Mouse (Mus musculus): ENCODE results near the gene Isoc2b. TPM values are rescaled to one million over a fixed set of nuclear protein-coding genes. Genes with fewer than 3 reads are reported as not detected.
"Not testable (repeated sequence)": the region's sequence is repeated elsewhere in the genome, so short reads cannot be mapped to it uniquely, and the experiment has no call there.

Gene Isoc2b
- polyA plus RNA-seq, 1 experiment = 3.9 TPM

DNA sequence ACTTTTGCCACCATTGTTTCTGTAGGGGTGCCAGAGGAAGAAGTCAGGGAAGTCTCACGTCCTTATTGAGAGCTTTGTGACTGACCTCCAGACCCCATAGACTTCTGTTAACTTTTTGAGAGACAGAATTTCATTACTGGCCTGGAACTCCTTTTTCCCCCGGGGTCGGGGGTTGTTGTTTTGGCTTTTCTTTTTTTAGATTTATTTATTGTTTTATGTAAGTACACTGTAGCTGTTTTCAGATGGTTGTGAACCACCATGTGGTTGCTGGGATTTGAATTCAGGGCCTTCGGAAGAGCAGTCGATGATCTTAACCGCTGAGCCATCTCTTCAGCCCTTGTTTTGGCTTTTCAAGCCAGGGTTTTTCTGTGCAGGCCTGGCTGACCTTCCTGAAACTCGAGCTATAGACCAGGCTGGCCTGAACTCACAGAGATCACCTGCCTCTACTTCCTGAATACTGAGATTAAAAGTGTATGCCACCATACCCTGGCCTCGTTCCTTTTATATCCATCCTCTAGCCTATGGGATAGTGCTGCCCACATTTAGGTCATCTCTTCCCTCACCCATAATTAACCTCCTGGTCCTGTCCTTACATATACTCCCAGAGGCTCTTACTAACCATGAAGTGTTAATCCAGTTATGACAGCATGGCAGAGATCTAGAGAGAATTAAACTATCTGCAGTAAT is 56.8 kb downstream of the Isoc2b start:
- peak overlapping the region; percentile 84 for H3K4me3 ChIP-seq (replicated peaks; ENCODE audit: control insufficient read depth, low read depth, low read length)
- TF ChIP-seq CTCF (IDR thresholded peaks at IDR 0.05; ENCODE audit: control insufficient read depth, insufficient read depth, low read length) = no peak
- no peak for TF ChIP-seq POLR2A (IDR thresholded peaks at IDR 0.05; ENCODE audit: borderline replicate concordance, control insufficient read depth, low read depth, low read length)
- WGBS = 17% methylated on average over 8 of the region's 8 CpGs
- peaks cover 1% of the 10 kb centered on the region; the same call in 1 of the 2 replicates for H3K4me1 ChIP-seq (ENCODE audit: control insufficient read depth, insufficient read depth, low read length)
- H3K27ac ChIP-seq (ENCODE audit: control insufficient read depth, insufficient read depth, low read depth, low read length, poor library complexity) = peak overlapping the region; percentile 93

DNA sequence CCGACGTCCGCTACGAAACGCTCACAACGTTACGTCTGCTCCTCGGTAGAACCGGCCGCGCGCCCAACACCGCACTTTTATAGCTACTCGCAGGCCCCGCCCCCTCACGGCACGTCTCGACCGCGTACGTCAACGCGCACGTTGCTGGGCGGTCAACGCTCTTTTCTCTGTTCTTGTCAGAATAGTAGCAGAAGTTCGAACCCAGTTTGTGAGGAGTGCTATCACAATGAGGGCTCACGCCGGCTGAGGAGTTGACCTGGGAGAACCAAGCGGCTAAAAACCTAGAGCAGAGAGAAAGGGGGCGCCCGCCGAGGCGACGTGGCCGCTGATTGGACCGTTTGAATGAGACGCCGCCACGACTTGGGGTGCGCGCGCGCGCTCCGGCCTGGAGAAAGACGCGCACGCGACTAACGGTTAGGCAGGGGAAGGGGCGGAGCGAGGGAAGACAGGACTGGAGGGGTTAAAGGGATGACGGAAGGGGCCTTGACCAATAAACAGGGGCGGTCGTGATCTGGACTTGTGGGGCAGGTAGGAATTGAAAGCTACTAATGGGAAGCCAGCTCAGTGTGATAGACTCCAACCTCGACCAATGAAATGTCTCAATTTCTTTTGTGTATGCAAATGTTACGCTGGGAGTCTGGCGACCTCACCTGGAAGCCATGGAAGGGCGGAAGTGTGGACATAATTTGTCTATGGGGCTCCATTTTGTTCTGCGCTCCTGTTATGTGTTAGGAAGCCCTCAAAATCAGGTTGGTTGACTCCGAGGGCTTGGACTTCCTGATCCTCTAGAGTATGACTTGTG is 57.6 kb downstream of the Isoc2b start, which contains the start of gene Ube2s:
Gene Ube2s, minus strand, starts transcription at position 288 of the 802 bp plus-strand sequence.
- peaks cover 1% of the 10 kb centered on the region; the same call in 1 of the 2 replicates for H3K4me1 ChIP-seq (ENCODE audit: control insufficient read depth, insufficient read depth, low read length)
- under 1% methylated on average over 62 of the region's 62 CpGs for WGBS
- H3K27ac ChIP-seq (ENCODE audit: control insufficient read depth, insufficient read depth, low read depth, low read length, poor library complexity) = peak within 1 kb of the TSS; percentile 93
- H3K4me3 ChIP-seq (replicated peaks; ENCODE audit: control insufficient read depth, low read depth, low read length) = peak within 1 kb of the TSS; percentile 88
- TF ChIP-seq CTCF (IDR thresholded peaks at IDR 0.05; ENCODE audit: control insufficient read depth, insufficient read depth, low read length) (peak; percentile 18; the same call in 1 of the 2 replicates), POLR2A (IDR thresholded peaks at IDR 0.05; ENCODE audit: borderline replicate concordance, control insufficient read depth, low read depth, low read length) (peak; percentile 76)

DNA sequence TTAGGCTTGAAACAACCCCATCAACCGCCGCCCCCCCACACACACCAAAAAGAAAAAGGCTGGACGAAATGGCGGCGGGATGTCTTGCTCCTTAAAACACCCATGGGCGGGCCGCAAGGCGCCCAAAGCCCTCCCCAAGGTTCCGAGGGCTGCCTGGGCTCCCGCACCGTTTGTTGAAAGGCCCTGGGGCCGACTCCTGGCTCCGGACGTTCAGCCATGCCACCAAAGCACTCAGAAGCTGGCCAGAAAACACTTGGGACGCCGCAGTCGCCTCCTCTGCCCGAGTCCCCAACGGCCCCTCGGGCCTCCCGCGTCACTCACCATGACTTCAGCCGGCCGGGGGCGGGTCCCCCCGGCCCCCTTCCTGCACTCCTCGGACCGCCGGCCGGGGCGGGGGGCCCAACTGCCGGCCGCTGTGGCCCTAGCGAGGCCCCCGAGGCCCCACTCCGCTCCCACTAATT is 58.2 kb downstream of the Isoc2b start:
- TF ChIP-seq POLR2A (IDR thresholded peaks at IDR 0.05; ENCODE audit: borderline replicate concordance, control insufficient read depth, low read depth, low read length) = no peak
- TF ChIP-seq CTCF (IDR thresholded peaks at IDR 0.05; ENCODE audit: control insufficient read depth, insufficient read depth, low read length) = no peak
- Histone ChIP-seq H3K27ac (ENCODE audit: control insufficient read depth, insufficient read depth, low read depth, low read length, poor library complexity) (peak overlapping the region; percentile 93), H3K4me1 (ENCODE audit: control insufficient read depth, insufficient read depth, low read length) (peaks cover 1% of the 10 kb centered on the region; the same call in 1 of the 2 replicates), H3K4me3 (replicated peaks; ENCODE audit: control insufficient read depth, low read depth, low read length) (peak overlapping the region; percentile 88)
- WGBS = under 1% methylated on average over 34 of the region's 36 CpGs

GRCm38 (mm10) chr7:4811131-4811530 is 58.9 kb downstream of the Isoc2b start:
- WGBS = 32% methylated on average over 10 of the region's 10 CpGs
- not testable (repeated sequence) for H3K4me1 ChIP-seq (ENCODE audit: control insufficient read depth, insufficient read depth, low read length)
- Histone ChIP-seq H3K4me3 (replicated peaks; ENCODE audit: control insufficient read depth, low read depth, low read length) (peak overlapping the region; percentile 88), H3K27ac (ENCODE audit: control insufficient read depth, insufficient read depth, low read depth, low read length, poor library complexity) (peak overlapping the region; percentile 93)

- 63% methylated on average over 7 of the region's 7 CpGs for WGBS
- no peak overlapping the region for H3K27ac ChIP-seq (ENCODE audit: control insufficient read depth, insufficient read depth, low read depth, low read length, poor library complexity)
- peaks cover 1% of the 10 kb centered on the region; the same call in 1 of the 2 replicates for H3K4me1 ChIP-seq (ENCODE audit: control insufficient read depth, insufficient read depth, low read length)
- no peak overlapping the region for H3K4me3 ChIP-seq (replicated peaks; ENCODE audit: control insufficient read depth, low read depth, low read length)
- no peak for TF ChIP-seq POLR2A (IDR thresholded peaks at IDR 0.05; ENCODE audit: borderline replicate concordance, control insufficient read depth, low read depth, low read length)
- no peak for TF ChIP-seq CTCF (IDR thresholded peaks at IDR 0.05; ENCODE audit: control insufficient read depth, insufficient read depth, low read length)
These were observed 63.3 kb downstream of the Isoc2b start for GRCm38 (mm10) chr7:4806716-4807115.

DNA sequence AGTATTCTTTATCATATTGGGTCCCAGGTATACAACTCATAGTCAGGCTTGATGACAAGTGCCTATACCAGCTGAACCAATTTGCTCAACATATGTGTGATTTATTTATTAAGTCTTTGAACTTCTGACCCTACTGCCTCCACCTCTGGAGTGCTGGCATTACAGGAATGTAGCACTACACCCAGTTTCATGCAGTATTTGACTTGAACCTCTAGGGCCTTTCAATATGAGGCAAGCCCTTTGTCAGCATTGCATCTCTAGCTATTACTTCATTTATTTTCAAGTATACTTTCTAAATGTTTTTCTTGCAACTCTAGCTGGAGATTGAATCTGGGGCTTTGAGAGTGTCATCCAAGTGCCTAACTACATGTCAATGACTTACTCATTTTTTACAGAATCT is 67.8 kb downstream of the Isoc2b start:
- Histone ChIP-seq H3K4me3 (replicated peaks; ENCODE audit: control insufficient read depth, low read depth, low read length) (no peak overlapping the region), H3K4me1 (ENCODE audit: control insufficient read depth, insufficient read depth, low read length) (no peaks in the 10 kb centered on the region; the same call in 1 of the 2 replicates), H3K27ac (ENCODE audit: control insufficient read depth, insufficient read depth, low read depth, low read length, poor library complexity) (no peak overlapping the region)
- TF ChIP-seq CTCF (IDR thresholded peaks at IDR 0.05; ENCODE audit: control insufficient read depth, insufficient read depth, low read length) (no peak), POLR2A (IDR thresholded peaks at IDR 0.05; ENCODE audit: borderline replicate concordance, control insufficient read depth, low read depth, low read length) (no peak)

- 77% methylated on average over 7 of the region's 7 CpGs for WGBS
- no peak overlapping the region for H3K4me3 ChIP-seq (replicated peaks; ENCODE audit: control insufficient read depth, low read depth, low read length)
- no peak overlapping the region for H3K27ac ChIP-seq (ENCODE audit: control insufficient read depth, insufficient read depth, low read depth, low read length, poor library complexity)
- H3K4me1 ChIP-seq (ENCODE audit: control insufficient read depth, insufficient read depth, low read length) = no peaks in the 10 kb centered on the region; the same call in 1 of the 2 replicates
- TF ChIP-seq CTCF (IDR thresholded peaks at IDR 0.05; ENCODE audit: control insufficient read depth, insufficient read depth, low read length) = peak; percentile 32; the same call in 1 of the 2 replicates
- no peak for TF ChIP-seq POLR2A (IDR thresholded peaks at IDR 0.05; ENCODE audit: borderline replicate concordance, control insufficient read depth, low read depth, low read length)
These were observed 74.2 kb downstream of the Isoc2b start for GRCm38 (mm10) chr7:4795767-4796433.

Other genes starting within 250 kb of the Isoc2b start
- gene Tmem86b, start 238.8 kb downstream of the Isoc2b start, polyA plus RNA-seq (2011; ENCODE audit: insufficient read depth, insufficient read length, low replicate concordance, missing spikeins) = 36.2 and 42.5 TPM in 2 replicates
- gene Ppp6r1, start 211.2 kb downstream of the Isoc2b start, polyA plus RNA-seq (2011; ENCODE audit: insufficient read depth, insufficient read length, low replicate concordance, missing spikeins) = 53.3 and 89.0 TPM in 2 replicates
- 11.7 and 19.8 TPM in 2 replicates for gene Hspbp1, start 185.2 kb downstream of the Isoc2b start, polyA plus RNA-seq (2011; ENCODE audit: insufficient read depth, insufficient read length, low replicate concordance, missing spikeins)
- gene Brsk1, start 179.7 kb downstream of the Isoc2b start, polyA plus RNA-seq (2011; ENCODE audit: insufficient read depth, insufficient read length, low replicate concordance, missing spikeins) = 3.7 TPM in 1 of 2 replicates, not detected in the other
- 5.1 and 7.2 TPM in 2 replicates for gene Tmem150b, start 145.0 kb downstream of the Isoc2b start, polyA plus RNA-seq (2011; ENCODE audit: insufficient read depth, insufficient read length, low replicate concordance, missing spikeins)
- 98.4 and 144 TPM in 2 replicates for gene Kmt5c, start 130.1 kb downstream of the Isoc2b start, polyA plus RNA-seq (2011; ENCODE audit: insufficient read depth, insufficient read length, low replicate concordance, missing spikeins)
- gene Cox6b2, start 117.2 kb downstream of the Isoc2b start, polyA plus RNA-seq (2011; ENCODE audit: insufficient read depth, insufficient read length, low replicate concordance, missing spikeins) = 169 and 179 TPM in 2 replicates
- not detected in 2 replicates for gene Fam71e2, start 99.0 kb downstream of the Isoc2b start, polyA plus RNA-seq (2011; ENCODE audit: insufficient read depth, insufficient read length, low replicate concordance, missing spikeins)
- not detected in 2 replicates for gene Il11, start 87.4 kb downstream of the Isoc2b start, polyA plus RNA-seq (2011; ENCODE audit: insufficient read depth, insufficient read length, low replicate concordance, missing spikeins)
- gene Tmem190, start 87.3 kb downstream of the Isoc2b start, polyA plus RNA-seq (2011; ENCODE audit: insufficient read depth, insufficient read length, low replicate concordance, missing spikeins) = not detected in 2 replicates
- gene Tmem238, start 80.6 kb downstream of the Isoc2b start, polyA plus RNA-seq (2011; ENCODE audit: insufficient read depth, insufficient read length, low replicate concordance, missing spikeins) = 3.9 and 12.0 TPM in 2 replicates
- 441 and 887 TPM in 2 replicates for gene Rpl28, start 77.4 kb downstream of the Isoc2b start, polyA plus RNA-seq (2011; ENCODE audit: insufficient read depth, insufficient read length, low replicate concordance, missing spikeins)
- gene Ube2s, start 57.7 kb downstream of the Isoc2b start, polyA plus RNA-seq (2011; ENCODE audit: insufficient read depth, insufficient read length, low replicate concordance, missing spikeins) = 367 and 488 TPM in 2 replicates
- gene Shisa7, start 25.6 kb downstream of the Isoc2b start, polyA plus RNA-seq (2011; ENCODE audit: insufficient read depth, insufficient read length, low replicate concordance, missing spikeins) = 0.25 and 0.67 TPM in 2 replicates
- gene Isoc2a, start 6.9 kb upstream of the Isoc2b start, polyA plus RNA-seq (2011; ENCODE audit: insufficient read depth, insufficient read length, low replicate concordance, missing spikeins) = 10.7 and 21.3 TPM in 2 replicates
- gene Gm36210, start 36.3 kb upstream of the Isoc2b start, polyA plus RNA-seq (2011; ENCODE audit: insufficient read depth, insufficient read length, low replicate concordance, missing spikeins) = not detected in 2 replicates
- gene Zfp628, start 45.0 kb upstream of the Isoc2b start, polyA plus RNA-seq (2011; ENCODE audit: insufficient read depth, insufficient read length, low replicate concordance, missing spikeins) = 7.6 and 10.6 TPM in 2 replicates
- 1.4 and 2.8 TPM in 2 replicates for gene Nat14, start 51.8 kb upstream of the Isoc2b start, polyA plus RNA-seq (2011; ENCODE audit: insufficient read depth, insufficient read length, low replicate concordance, missing spikeins)
- gene Ssc5d, start 55.5 kb upstream of the Isoc2b start, polyA plus RNA-seq (2011; ENCODE audit: insufficient read depth, insufficient read length, low replicate concordance, missing spikeins) = 0.70 and 1.5 TPM in 2 replicates
- gene Sbk2, start 94.1 kb upstream of the Isoc2b start, polyA plus RNA-seq (2011; ENCODE audit: insufficient read depth, insufficient read length, low replicate concordance, missing spikeins) = not detected in 2 replicates
- gene Sbk3, start 100.9 kb upstream of the Isoc2b start, polyA plus RNA-seq (2011; ENCODE audit: insufficient read depth, insufficient read length, low replicate concordance, missing spikeins) = not detected in 2 replicates
- 13.5 and 44.8 TPM in 2 replicates for gene Zfp579, start 125.9 kb upstream of the Isoc2b start, polyA plus RNA-seq (2011; ENCODE audit: insufficient read depth, insufficient read length, low replicate concordance, missing spikeins)
- gene Zfp524, start 144.2 kb upstream of the Isoc2b start, polyA plus RNA-seq (2011; ENCODE audit: insufficient read depth, insufficient read length, low replicate concordance, missing spikeins) = 12.6 and 15.8 TPM in 2 replicates
- gene Fiz1, start 144.4 kb upstream of the Isoc2b start, polyA plus RNA-seq (2011; ENCODE audit: insufficient read depth, insufficient read length, low replicate concordance, missing spikeins) = 10.9 and 18.9 TPM in 2 replicates
- gene Gm44973, start 145.2 kb upstream of the Isoc2b start, polyA plus RNA-seq (2011; ENCODE audit: insufficient read depth, insufficient read length, low replicate concordance, missing spikeins) = not detected in 2 replicates
- 23.9 and 30.4 TPM in 2 replicates for gene Zfp865, start 150.1 kb upstream of the Isoc2b start, polyA plus RNA-seq (2011; ENCODE audit: insufficient read depth, insufficient read length, low replicate concordance, missing spikeins)
- gene Ccdc106, start 150.3 kb upstream of the Isoc2b start, polyA plus RNA-seq (2011; ENCODE audit: insufficient read depth, insufficient read length, low replicate concordance, missing spikeins) = not detected in 2 replicates
- gene 4632433K11Rik, start 163.9 kb upstream of the Isoc2b start, polyA plus RNA-seq (2011; ENCODE audit: insufficient read depth, insufficient read length, low replicate concordance, missing spikeins) = 1.5 TPM in 1 of 2 replicates, not detected in the other
- gene Zfp784, start 168.2 kb upstream of the Isoc2b start, polyA plus RNA-seq (2011; ENCODE audit: insufficient read depth, insufficient read length, low replicate concordance, missing spikeins) = 0.90 and 2.3 TPM in 2 replicates
- 2.7 and 4.6 TPM in 2 replicates for gene Zfp580, start 181.3 kb upstream of the Isoc2b start, polyA plus RNA-seq (2011; ENCODE audit: insufficient read depth, insufficient read length, low replicate concordance, missing spikeins)
- gene U2af2, start 191.9 kb upstream of the Isoc2b start, polyA plus RNA-seq (2011; ENCODE audit: insufficient read depth, insufficient read length, low replicate concordance, missing spikeins) = 177 and 222 TPM in 2 replicates
- gene Epn1, start 210.0 kb upstream of the Isoc2b start, polyA plus RNA-seq (2011; ENCODE audit: insufficient read depth, insufficient read length, low replicate concordance, missing spikeins) = 109 and 135 TPM in 2 replicates
- not detected in 2 replicates for gene Rfpl4, start 246.7 kb upstream of the Isoc2b start, polyA plus RNA-seq (2011; ENCODE audit: insufficient read depth, insufficient read length, low replicate concordance, missing spikeins)